ENCODE assay signal across 9 mouse cellular contexts in the genomic region with DNA sequence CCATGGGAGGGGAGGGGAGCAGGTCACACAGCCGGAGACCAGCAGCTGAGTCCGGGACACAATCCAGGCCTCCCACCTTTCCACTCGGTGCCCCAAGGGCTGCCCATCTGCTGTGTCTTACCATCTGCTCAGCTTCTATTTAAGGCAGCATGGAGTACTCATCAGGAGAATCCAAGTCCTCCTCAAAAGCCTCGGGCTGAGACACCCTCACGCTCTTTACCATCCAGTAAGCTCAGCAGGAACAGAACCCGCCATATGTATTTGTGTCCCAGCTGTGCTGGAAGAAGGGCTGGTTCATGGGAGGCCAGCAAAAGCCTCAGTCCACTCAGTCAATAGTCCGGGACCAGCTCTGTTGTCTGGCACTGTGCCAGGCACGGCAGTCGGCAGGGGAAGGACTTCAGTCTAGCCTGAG. TPM values are rescaled to one million over a fixed set of nuclear protein-coding genes. Genes with fewer than 3 reads are reported as not detected.
A peak's percentile ranks its signal among the peaks of the same experiment; 100 is the strongest.
DNase-seq lines count a peak whose midpoint lies in the region; ATAC-seq lines count a peak whose summit lies in the region.
"Had no signal": no experiment of that assay in that cellular context is flagged by ENCODE, and none has a peak within 500 bp of the region (broad histone marks: within the 10 kb centered on the region; RNA-seq: fewer than 3 reads in every experiment).

No protein-coding gene starts in this region.

- H3K9me3 ChIP-seq in neural tube, embryonic 13.5 days: no peaks in the 10 kb centered on the region; the same call in 1 of the 2 replicates

- peaks cover 9% of the 10 kb centered on the region; the same call in 1 of the 2 replicates for H3K4me1 ChIP-seq in neural tube, embryonic 13.5 days (replicated peaks)
- H3K4me1 ChIP-seq: limb, embryonic 15.5 days had no signal

- H3K4me2 ChIP-seq in neural tube, embryonic 13.5 days: no peak overlapping the region
- H3K4me2 ChIP-seq: limb, embryonic 15.5 days had no signal

- no peak overlapping the region for H3K4me3 ChIP-seq in neural tube, embryonic 13.5 days
- H3K4me3 ChIP-seq: limb, embryonic 15.5 days had no signal

- H3K9ac ChIP-seq in neural tube, embryonic 13.5 days: no peak overlapping the region
- H3K9ac ChIP-seq: limb, embryonic 15.5 days had no signal

- H3K27ac ChIP-seq in neural tube, embryonic 13.5 days (replicated peaks): no peak overlapping the region
- H3K27ac ChIP-seq: limb, embryonic 15.5 days had no signal

- WGBS in neural tube, embryonic 13.5 days: 50% methylated on average over 9 of the region's 9 CpGs

- no peak for DNase-seq in frontal cortex, postnatal 10 days (ENCODE audit: low spot score in 2 of 2)
- DNase-seq in neural tube, embryonic 10.5 days (ENCODE audit: extremely low spot score, low spot score): no peak
- peak; percentile 96 for DNase-seq in cerebellum, postnatal 25 days
- DNase-seq in right cerebral cortex, postnatal 25 days: peak; percentile 40
- DNase-seq in heart, adult 9 months (ENCODE audit: low spot score in 2 of 2): no peak
- no peak for DNase-seq in embryo, embryonic 10 days (ENCODE audit: low spot score)

- peak; percentile 75 for ATAC-seq in frontal cortex, adult (ENCODE audit: low TSS enrichment)
- peak; percentile 42; the same call in 1 of the 2 replicates for ATAC-seq in neural tube, embryonic 13.5 days (ENCODE audit: low read depth)

- H3K36me3 ChIP-seq in neural tube, embryonic 13.5 days: no peaks in the 10 kb centered on the region
- H3K36me3 ChIP-seq: limb, embryonic 15.5 days had no signal

- H3K27me3 ChIP-seq in neural tube, embryonic 13.5 days: no peaks in the 10 kb centered on the region
- H3K27me3 ChIP-seq: limb, embryonic 15.5 days had no signal

RNA-seq across cellular contexts. Expression of a gene that starts 56.0 kb away (rescaled TPM):
- 13.8 and 15.1 TPM in 2 replicates for polyA plus RNA-seq in neural tube, embryonic 13.5 days (2015; fragmentation: Nextera tagmentation; extraction: Ambion mirVana)

Comparison
In these comparisons a context has a peak if more than half of its experiments do, and no peak if none do; other contexts are left out.
1. DNase-seq: peak in cerebellum, postnatal 25 days (2 of 2) and right cerebral cortex, postnatal 25 days (single experiment); none in frontal cortex, postnatal 10 days (0 of 2), neural tube, embryonic 10.5 days (single experiment), heart, adult 9 months (0 of 2) and embryo, embryonic 10 days (single experiment).